Mouse (Mus musculus): ENCODE measurements around the gene Nhlrc2. TPM values are rescaled to one million over a fixed set of nuclear protein-coding genes. Genes with fewer than 3 reads are reported as not detected.

Gene Nhlrc2
- polyA plus RNA-seq, 1 experiment from 2014 or later = 14.1 TPM

- no peak overlapping the region for H3K4me3 ChIP-seq (replicated peaks)
- no peak overlapping the region for H3K4me2 ChIP-seq (replicated peaks)
- no peaks in the 10 kb centered on the region for H3K9me3 ChIP-seq
- no peak overlapping the region for H3K27ac ChIP-seq
- ATAC-seq = no peak
- no peaks in the 10 kb centered on the region for H3K27me3 ChIP-seq (replicated peaks)
- H3K9ac ChIP-seq = no peak overlapping the region
- 0 out of 2 replicates have a peak, but pooled peaks cover 2% of the 10 kb centered on the region for H3K36me3 ChIP-seq
- 87% methylated on average over 6 of the region's 6 CpGs for WGBS
- 0 out of 2 replicates have a peak, but pooled peaks cover 4% of the 10 kb centered on the region for H3K4me1 ChIP-seq (replicated peaks)
These were observed 18.9 kb downstream of the Nhlrc2 start for GRCm38 (mm10) chr19:56566940-56567339.

DNA sequence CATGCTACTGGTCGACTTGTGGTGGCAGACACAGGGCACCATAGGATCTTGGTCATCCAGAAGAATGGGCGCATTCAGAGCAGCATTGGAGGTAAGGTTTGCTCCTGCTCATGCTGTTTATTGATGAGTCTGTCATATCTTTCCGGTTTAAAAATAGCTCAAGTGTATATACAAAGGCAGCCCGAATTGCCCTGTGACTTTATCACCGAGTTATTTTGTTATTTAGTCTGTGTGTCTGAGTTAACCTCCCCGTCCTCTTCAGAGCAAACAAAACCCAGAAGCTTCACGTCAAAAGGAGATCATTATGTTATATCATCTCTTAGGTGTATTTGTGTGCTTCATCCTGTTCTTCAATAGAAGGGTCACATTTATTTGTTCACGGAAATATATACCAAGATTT lies 22.7 kb downstream of the Nhlrc2 start:
- Histone ChIP-seq H3K36me3 (0 out of 2 replicates have a peak, but pooled peaks cover 3% of the 10 kb centered on the region), H3K4me1 (replicated peaks) (0 out of 2 replicates have a peak, but pooled peaks cover 3% of the 10 kb centered on the region), H3K4me2 (replicated peaks) (no peak overlapping the region), H3K27me3 (replicated peaks) (no peaks in the 10 kb centered on the region), H3K9me3 (no peaks in the 10 kb centered on the region), H3K27ac (no peak overlapping the region), H3K4me3 (replicated peaks) (no peak overlapping the region), H3K9ac (no peak overlapping the region)
- 63% methylated on average over 8 of the region's 8 CpGs for WGBS
- no peak for ATAC-seq

GRCm38 (mm10) chr19:56571234-56571633 lies 23.2 kb downstream of the Nhlrc2 start:
- H3K4me3 ChIP-seq (replicated peaks) = no peak overlapping the region
- no peak overlapping the region for H3K4me2 ChIP-seq (replicated peaks)
- ATAC-seq = no peak
- H3K9ac ChIP-seq = no peak overlapping the region
- no peaks in the 10 kb centered on the region for H3K9me3 ChIP-seq
- H3K27me3 ChIP-seq (replicated peaks) = no peaks in the 10 kb centered on the region
- 69% methylated on average over 2 of the region's 2 CpGs for WGBS
- H3K36me3 ChIP-seq = 0 out of 2 replicates have a peak, but pooled peaks cover 3% of the 10 kb centered on the region
- no peak overlapping the region for H3K27ac ChIP-seq
- H3K4me1 ChIP-seq (replicated peaks) = 0 out of 2 replicates have a peak, but pooled peaks cover 3% of the 10 kb centered on the region

- ATAC-seq = no peak
- Histone ChIP-seq H3K4me1 (replicated peaks) (0 out of 2 replicates have a peak, but pooled peaks cover under 1% of the 10 kb centered on the region), H3K9ac (no peak overlapping the region), H3K4me2 (replicated peaks) (no peak overlapping the region), H3K36me3 (0 out of 2 replicates have a peak, but pooled peaks cover 3% of the 10 kb centered on the region), H3K4me3 (replicated peaks) (no peak overlapping the region), H3K27ac (no peak overlapping the region), H3K27me3 (replicated peaks) (no peaks in the 10 kb centered on the region), H3K9me3 (no peaks in the 10 kb centered on the region)
- WGBS = 93% methylated on average over 5 of the region's 5 CpGs
These were observed 23.9 kb downstream of the Nhlrc2 start for GRCm38 (mm10) chr19:56571913-56572312.

DNA sequence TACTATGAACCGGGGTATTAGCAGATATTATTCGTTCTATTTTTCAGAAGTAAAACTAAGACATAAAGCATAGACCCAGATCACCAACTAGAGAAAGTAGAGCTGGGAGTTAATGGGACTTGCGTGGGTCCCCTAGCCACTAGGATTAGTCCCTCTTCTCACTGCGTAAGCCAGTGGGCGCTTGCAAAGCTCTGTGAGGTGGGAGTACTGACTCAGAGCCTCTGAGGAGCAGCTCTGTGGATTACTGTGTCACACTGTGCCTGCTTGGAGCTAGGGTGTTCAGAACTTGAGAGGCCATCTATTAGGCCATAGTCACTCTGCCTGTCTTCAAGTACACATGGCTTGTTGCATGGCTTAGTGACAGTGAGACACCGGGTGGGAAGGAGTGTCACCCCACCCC lies 25.1 kb downstream of the Nhlrc2 start:
- H3K4me3 ChIP-seq (replicated peaks) = no peak overlapping the region
- no peaks in the 10 kb centered on the region for H3K9me3 ChIP-seq
- H3K27ac ChIP-seq = no peak overlapping the region
- no peaks in the 10 kb centered on the region for H3K4me1 ChIP-seq (replicated peaks)
- H3K4me2 ChIP-seq (replicated peaks) = no peak overlapping the region
- WGBS = 95% methylated on average over 6 of the region's 6 CpGs
- no peaks in the 10 kb centered on the region for H3K27me3 ChIP-seq (replicated peaks)
- H3K9ac ChIP-seq = no peak overlapping the region
- H3K36me3 ChIP-seq = 0 out of 2 replicates have a peak, but pooled peaks cover 3% of the 10 kb centered on the region
- no peak for ATAC-seq

DNA sequence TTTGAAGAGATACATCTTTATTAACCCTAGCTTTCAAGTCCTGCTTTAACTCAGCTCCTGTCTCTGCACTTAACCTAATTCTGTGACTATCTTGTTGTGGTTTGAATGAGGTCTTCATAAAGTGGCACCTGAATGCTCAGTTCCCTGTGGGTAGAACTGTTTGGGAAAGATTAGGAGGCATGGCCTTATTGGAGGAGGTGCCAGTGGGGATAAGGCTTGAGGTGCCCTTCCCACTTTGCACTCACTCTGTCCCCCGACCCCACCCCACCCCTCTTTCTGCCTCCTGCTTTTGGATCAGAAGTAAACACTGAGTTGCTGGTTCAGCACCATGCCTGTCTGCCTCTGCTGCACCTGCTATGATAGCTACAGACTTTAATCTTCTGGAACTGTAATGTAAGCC lies 29.7 kb downstream of the Nhlrc2 start:
- H3K27ac ChIP-seq = no peak overlapping the region
- no peaks in the 10 kb centered on the region for H3K4me1 ChIP-seq (replicated peaks)
- no peak overlapping the region for H3K9ac ChIP-seq
- no peak overlapping the region for H3K4me3 ChIP-seq (replicated peaks)
- no peaks in the 10 kb centered on the region for H3K27me3 ChIP-seq (replicated peaks)
- no peaks in the 10 kb centered on the region for H3K9me3 ChIP-seq
- H3K36me3 ChIP-seq = 0 out of 2 replicates have a peak, but pooled peaks cover 6% of the 10 kb centered on the region
- H3K4me2 ChIP-seq (replicated peaks) = no peak overlapping the region
- no peak for ATAC-seq
- WGBS = 74% methylated on average over 1 of the region's 1 CpGs

DNA sequence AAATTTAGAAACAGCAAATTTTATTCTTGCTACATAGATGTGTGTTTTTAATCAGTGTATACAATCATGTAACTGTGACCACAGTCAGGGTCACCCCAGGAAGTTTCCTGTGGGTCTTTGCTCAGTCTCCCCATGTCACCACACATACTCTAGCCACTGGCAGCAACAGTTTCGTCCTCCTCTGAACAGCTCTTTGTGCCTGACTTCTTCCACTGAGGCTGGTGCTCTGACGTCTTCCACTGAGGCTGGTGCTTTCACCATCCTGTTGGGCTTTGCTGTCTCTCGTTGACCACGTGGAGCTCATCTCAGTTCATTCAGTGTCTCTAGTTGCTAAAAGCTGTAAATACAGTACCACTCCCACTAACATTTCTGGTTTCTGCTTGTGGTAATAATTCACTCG lies 33.9 kb downstream of the Nhlrc2 start:
- 0 out of 2 replicates have a peak, but pooled peaks cover 9% of the 10 kb centered on the region for H3K36me3 ChIP-seq
- H3K4me3 ChIP-seq (replicated peaks) = no peak overlapping the region
- no peak for ATAC-seq
- no peak overlapping the region for H3K27ac ChIP-seq
- H3K9me3 ChIP-seq = no peaks in the 10 kb centered on the region
- 0 out of 2 replicates have a peak, but pooled peaks cover 4% of the 10 kb centered on the region for H3K4me1 ChIP-seq (replicated peaks)
- no peak overlapping the region for H3K9ac ChIP-seq
- WGBS = 80% methylated on average over 5 of the region's 5 CpGs
- H3K27me3 ChIP-seq (replicated peaks) = no peaks in the 10 kb centered on the region
- no peak overlapping the region for H3K4me2 ChIP-seq (replicated peaks)

GRCm38 (mm10) chr19:56583785-56584184 lies 35.7 kb downstream of the Nhlrc2 start:
- ATAC-seq = no peak; the same call in 1 of the 2 replicates

GRCm38 (mm10) chr19:56584288-56584687 lies 36.2 kb downstream of the Nhlrc2 start:
- H3K9me3 ChIP-seq = no peaks in the 10 kb centered on the region
- 77% methylated on average over 3 of the region's 3 CpGs for WGBS
- H3K4me1 ChIP-seq (replicated peaks) = 0 out of 2 replicates have a peak, but pooled peaks cover 6% of the 10 kb centered on the region
- no peak overlapping the region for H3K4me2 ChIP-seq (replicated peaks)
- no peak overlapping the region for H3K4me3 ChIP-seq (replicated peaks)
- ATAC-seq = no peak
- H3K36me3 ChIP-seq = peaks cover 22% of the 10 kb centered on the region
- H3K27ac ChIP-seq = no peak overlapping the region
- H3K27me3 ChIP-seq (replicated peaks) = no peaks in the 10 kb centered on the region
- no peak overlapping the region for H3K9ac ChIP-seq

More at GRCm38 (mm10) chr19:56583785-56584184, 35.7 kb downstream of the Nhlrc2 start:
- WGBS = 33% methylated on average over 5 of the region's 5 CpGs
- Histone ChIP-seq H3K4me2 (replicated peaks) (no peak overlapping the region), H3K9me3 (no peaks in the 10 kb centered on the region), H3K27me3 (replicated peaks) (no peaks in the 10 kb centered on the region), H3K4me3 (replicated peaks) (no peak overlapping the region), H3K36me3 (peaks cover 17% of the 10 kb centered on the region; the same call in 1 of the 2 replicates), H3K27ac (no peak overlapping the region), H3K9ac (no peak overlapping the region), H3K4me1 (replicated peaks) (0 out of 2 replicates have a peak, but pooled peaks cover 6% of the 10 kb centered on the region)

DNA sequence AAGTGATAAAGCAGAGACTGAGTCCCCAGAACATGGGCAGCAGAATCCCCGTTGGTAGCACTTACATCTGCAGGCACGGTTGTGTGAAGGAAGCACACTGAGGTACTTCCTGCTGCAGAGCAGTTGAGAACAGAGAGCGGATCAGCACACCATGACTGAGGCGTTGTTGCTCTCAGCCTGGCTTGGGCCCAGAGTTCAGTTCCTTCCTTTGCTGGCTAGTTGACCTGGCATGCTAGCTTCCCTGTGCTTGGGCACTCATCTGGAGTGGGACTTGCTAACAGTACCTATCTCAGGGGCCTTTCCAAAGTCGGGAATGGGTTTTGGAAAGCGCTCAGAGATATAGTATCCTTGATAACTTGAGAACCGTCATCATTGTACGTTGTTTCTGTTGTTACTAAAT lies 38.3 kb downstream of the Nhlrc2 start:
- Histone ChIP-seq H3K27me3 (replicated peaks) (no peaks in the 10 kb centered on the region), H3K36me3 (peaks cover 23% of the 10 kb centered on the region), H3K4me3 (replicated peaks) (no peak overlapping the region), H3K4me2 (replicated peaks) (no peak overlapping the region), H3K9ac (no peak overlapping the region), H3K4me1 (replicated peaks) (0 out of 2 replicates have a peak, but pooled peaks cover 6% of the 10 kb centered on the region), H3K9me3 (no peaks in the 10 kb centered on the region), H3K27ac (no peak overlapping the region)
- ATAC-seq = no peak
- WGBS = 88% methylated on average over 8 of the region's 8 CpGs

GRCm38 (mm10) chr19:56588205-56588626 lies 40.2 kb downstream of the Nhlrc2 start:
- no peak overlapping the region for H3K4me3 ChIP-seq (replicated peaks)
- H3K4me2 ChIP-seq (replicated peaks) = no peak overlapping the region
- 71% methylated on average over 6 of the region's 6 CpGs for WGBS
- H3K27me3 ChIP-seq (replicated peaks) = no peaks in the 10 kb centered on the region
- H3K36me3 ChIP-seq = peaks cover 24% of the 10 kb centered on the region
- ATAC-seq = peak; percentile 55; the same call in 1 of the 2 replicates
- no peak overlapping the region; the same call in 1 of the 2 replicates for H3K27ac ChIP-seq
- 0 out of 2 replicates have a peak, but pooled peaks cover 3% of the 10 kb centered on the region for H3K4me1 ChIP-seq (replicated peaks)
- H3K9ac ChIP-seq = no peak overlapping the region
- no peaks in the 10 kb centered on the region for H3K9me3 ChIP-seq

GRCm38 (mm10) chr19:56589008-56589407 lies 40.9 kb downstream of the Nhlrc2 start:
- Histone ChIP-seq H3K36me3 (peaks cover 24% of the 10 kb centered on the region), H3K27me3 (replicated peaks) (no peaks in the 10 kb centered on the region), H3K9me3 (no peaks in the 10 kb centered on the region), H3K4me1 (replicated peaks) (0 out of 2 replicates have a peak, but pooled peaks cover 2% of the 10 kb centered on the region), H3K4me2 (replicated peaks) (no peak overlapping the region), H3K27ac (no peak overlapping the region), H3K4me3 (replicated peaks) (no peak overlapping the region), H3K9ac (no peak overlapping the region)
- ATAC-seq = no peak
- 93% methylated on average over 6 of the region's 6 CpGs for WGBS

DNA sequence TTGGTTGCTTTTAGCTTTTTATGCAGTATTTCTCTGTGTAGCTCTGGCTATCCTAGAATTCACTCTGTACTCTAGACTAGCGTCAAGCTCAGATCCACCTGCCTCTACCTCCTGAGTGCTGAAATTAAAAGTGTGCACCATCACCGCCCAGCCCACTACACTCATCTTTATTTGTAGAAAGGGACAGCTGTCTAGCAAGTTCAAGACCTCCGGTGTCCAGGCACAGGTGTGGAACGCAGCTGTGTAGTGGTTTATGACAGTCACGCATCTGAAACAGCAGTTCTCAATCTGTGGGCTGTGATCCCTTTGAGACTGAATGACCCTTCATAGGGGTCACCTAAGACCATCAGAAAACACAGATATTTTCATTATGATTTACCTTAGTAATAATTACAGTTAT lies 41.4 kb downstream of the Nhlrc2 start:
- H3K27me3 ChIP-seq (replicated peaks) = no peaks in the 10 kb centered on the region
- H3K27ac ChIP-seq = no peak overlapping the region
- no peak overlapping the region for H3K4me2 ChIP-seq (replicated peaks)
- peaks cover 24% of the 10 kb centered on the region for H3K36me3 ChIP-seq
- no peak overlapping the region for H3K4me3 ChIP-seq (replicated peaks)
- H3K9me3 ChIP-seq = no peaks in the 10 kb centered on the region
- 92% methylated on average over 5 of the region's 5 CpGs for WGBS
- no peak overlapping the region for H3K9ac ChIP-seq
- no peak for ATAC-seq
- H3K4me1 ChIP-seq (replicated peaks) = 0 out of 2 replicates have a peak, but pooled peaks cover 2% of the 10 kb centered on the region
